Mouse (Mus musculus) heart, adult 18-20 months (tissue): ENCODE measurements around the gene Map2. TPM values are rescaled to one million over a fixed set of nuclear protein-coding genes. Genes with fewer than 3 reads are reported as not detected.

Source experiments
- total RNA-seq, 2 experiments: library from RNA; stranded (reverse); gene quantifications; 2 replicates each; pipeline ENCODE4 v1.2.3; 2021

The Map2 gene
- total RNA-seq, 2 experiments from 2014 or later, result 2.3 to 3.9 TPM

Other genes starting within 250 kb of the Map2 start
- not detected for gene Crygf, start 248.8 kb upstream of the Map2 start, total RNA-seq